Mouse (Mus musculus): ENCODE data around the gene Synpo2l. TPM values are rescaled to one million over a fixed set of nuclear protein-coding genes. Genes with fewer than 3 reads are reported as not detected.
A peak's percentile ranks its signal among the peaks of the same experiment; 100 is the strongest.

Synpo2l gene
- polyA plus RNA-seq, 1 experiment from 2014 or later, result 0.07 TPM

DNA sequence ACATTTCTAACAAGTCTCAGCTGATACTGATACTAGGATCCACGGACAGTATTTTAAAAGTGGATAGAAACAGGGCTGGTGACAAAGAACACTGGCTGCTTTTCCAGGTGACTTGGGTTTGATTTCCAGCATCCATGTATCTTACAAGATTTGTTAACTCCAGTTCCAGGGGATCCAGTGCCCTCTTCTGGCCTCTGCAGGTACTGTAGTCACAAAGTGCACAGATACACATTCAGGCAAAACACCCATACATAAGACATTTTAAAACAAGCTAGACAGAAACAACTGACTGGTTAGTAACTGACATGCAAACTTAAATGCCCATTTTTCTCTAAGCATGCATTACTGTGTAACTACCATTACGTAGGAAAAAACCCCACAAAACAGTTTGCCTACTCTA lies 4.8 kb upstream of the Synpo2l start:
- Histone ChIP-seq H3K4me1 (peaks cover 14% of the 10 kb centered on the region), H3K4me3 (peak overlapping the region; percentile 84; the same call in 1 of the 2 replicates), H3K27ac (replicated peaks) (no peak overlapping the region), H3K27me3 (ENCODE audit: low read depth, poor library complexity, severe bottlenecking) (peaks cover 13% of the 10 kb centered on the region; the same call in 1 of the 2 replicates), H3K36me3 (peaks cover 25% of the 10 kb centered on the region), H3K9me3 (replicated peaks) (no peaks in the 10 kb centered on the region)
- peak; percentile 26 for DNase-seq (ENCODE audit: low spot score)
- WGBS, result 92% methylated on average over 2 of the region's 2 CpGs

- 70% methylated on average over 1 of the region's 1 CpGs for WGBS
- H3K36me3 ChIP-seq, result no peaks in the 10 kb centered on the region
- H3K4me3 ChIP-seq, result no peak overlapping the region
- no peak for DNase-seq (ENCODE audit: low spot score)
- H3K9me3 ChIP-seq (replicated peaks), result no peaks in the 10 kb centered on the region
- peaks cover 43% of the 10 kb centered on the region for H3K27me3 ChIP-seq (ENCODE audit: low read depth, poor library complexity, severe bottlenecking)
- H3K27ac ChIP-seq (replicated peaks), result no peak overlapping the region
- H3K4me1 ChIP-seq, result peaks cover 8% of the 10 kb centered on the region
Measured at GRCm38 (mm10) chr14:20667469-20667868, 685 bp downstream of the Synpo2l start.

- WGBS, result 71% methylated on average over 3 of the region's 3 CpGs
- H3K4me3 ChIP-seq, result no peak overlapping the region
Measured at GRCm38 (mm10) chr14:20664436-20664835, 3.7 kb downstream of the Synpo2l start.

GRCm38 (mm10) chr14:20663601-20664000 lies 4.6 kb downstream of the Synpo2l start:
- H3K27ac ChIP-seq (replicated peaks), result no peak overlapping the region
- H3K4me3 ChIP-seq, result no peak overlapping the region
- no peak for DNase-seq (ENCODE audit: low spot score)
- peaks cover 28% of the 10 kb centered on the region for H3K4me1 ChIP-seq
- WGBS, result 78% methylated on average over 2 of the region's 2 CpGs
- H3K27me3 ChIP-seq (ENCODE audit: low read depth, poor library complexity, severe bottlenecking), result peaks cover 49% of the 10 kb centered on the region
- H3K36me3 ChIP-seq, result no peaks in the 10 kb centered on the region
- H3K9me3 ChIP-seq (replicated peaks), result no peaks in the 10 kb centered on the region

More at GRCm38 (mm10) chr14:20664436-20664835, 3.7 kb downstream of the Synpo2l start:
- Histone ChIP-seq H3K27me3 (ENCODE audit: low read depth, poor library complexity, severe bottlenecking) (peaks cover 56% of the 10 kb centered on the region), H3K36me3 (no peaks in the 10 kb centered on the region), H3K9me3 (replicated peaks) (no peaks in the 10 kb centered on the region), H3K4me1 (peaks cover 28% of the 10 kb centered on the region), H3K27ac (replicated peaks) (no peak overlapping the region)
- no peak for DNase-seq (ENCODE audit: low spot score)

- peaks cover 46% of the 10 kb centered on the region for H3K27me3 ChIP-seq (ENCODE audit: low read depth, poor library complexity, severe bottlenecking)
- no peaks in the 10 kb centered on the region for H3K9me3 ChIP-seq (replicated peaks)
Measured at GRCm38 (mm10) chr14:20662740-20663139, 5.4 kb downstream of the Synpo2l start.

DNA sequence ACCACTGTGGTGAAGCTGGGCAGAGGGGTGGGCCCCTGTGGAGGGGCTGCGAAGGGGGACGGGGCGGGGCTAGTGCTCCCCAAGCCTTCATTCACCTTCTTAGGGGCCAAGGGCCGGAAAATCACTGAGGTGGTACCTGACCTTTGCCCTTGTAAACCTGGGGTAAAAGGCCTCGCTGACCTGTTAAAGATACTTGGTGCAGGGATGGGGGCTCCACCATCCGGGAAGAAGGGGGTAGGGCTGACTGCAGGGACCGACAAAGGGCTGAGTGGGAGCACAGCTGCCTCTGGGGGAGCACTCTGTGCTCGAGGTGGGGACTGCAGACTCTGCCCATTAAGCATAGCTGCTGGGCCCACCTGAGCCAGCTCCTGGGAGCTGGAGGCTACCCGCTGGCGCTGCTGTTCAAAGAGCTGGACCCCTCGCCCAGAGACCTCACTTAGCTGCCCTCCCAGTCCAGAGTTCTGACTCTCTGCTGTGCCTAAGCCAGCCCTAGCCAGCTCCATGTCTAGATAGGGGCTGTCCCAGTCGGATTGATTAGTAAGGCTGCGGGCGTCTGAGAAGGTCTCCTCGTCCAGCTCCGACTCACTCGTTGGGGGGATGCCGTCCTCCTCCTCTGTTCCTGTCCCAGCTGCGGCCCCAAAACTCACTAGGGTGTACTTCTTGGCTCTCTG lies 6.4 kb downstream of the Synpo2l start:
- DNase-seq (ENCODE audit: low spot score), result peak; percentile 44
- peaks cover 28% of the 10 kb centered on the region for H3K4me1 ChIP-seq
- peaks cover 41% of the 10 kb centered on the region for H3K27me3 ChIP-seq (ENCODE audit: low read depth, poor library complexity, severe bottlenecking)
- H3K4me3 ChIP-seq, result peak overlapping the region; percentile 75
- H3K36me3 ChIP-seq, result no peaks in the 10 kb centered on the region
- no peaks in the 10 kb centered on the region for H3K9me3 ChIP-seq (replicated peaks)
- WGBS, result 10% methylated on average over 19 of the region's 19 CpGs
- peak overlapping the region; percentile 87 for H3K27ac ChIP-seq (replicated peaks)

More at GRCm38 (mm10) chr14:20662740-20663139, 5.4 kb downstream of the Synpo2l start:
- no peak for DNase-seq (ENCODE audit: low spot score)
- no peak overlapping the region for H3K4me3 ChIP-seq
- H3K4me1 ChIP-seq, result peaks cover 28% of the 10 kb centered on the region
- H3K27ac ChIP-seq (replicated peaks), result no peak overlapping the region
- no peaks in the 10 kb centered on the region for H3K36me3 ChIP-seq
- 86% methylated on average over 3 of the region's 3 CpGs for WGBS

GRCm38 (mm10) chr14:20660827-20661660 lies 7.1 kb downstream of the Synpo2l start:
- WGBS, result under 1% methylated on average over 52 of the region's 52 CpGs

DNA sequence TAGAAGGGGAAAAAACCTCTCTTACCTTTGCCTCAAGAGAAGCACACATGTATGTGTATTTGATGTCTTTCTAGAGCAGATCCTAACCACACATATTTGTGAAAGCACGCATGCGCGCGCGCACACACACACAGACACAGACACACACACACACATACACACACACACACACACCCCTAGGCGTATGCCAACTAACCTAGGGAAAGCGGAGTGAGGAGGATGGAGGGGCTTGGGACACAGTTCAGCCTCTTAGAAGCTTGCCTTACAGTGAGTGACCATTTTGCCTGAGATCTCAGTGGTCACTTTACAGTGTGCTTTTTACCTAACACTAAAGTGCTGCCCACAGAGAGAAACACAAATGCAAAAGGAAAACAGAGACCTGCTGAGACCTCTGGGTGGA lies 8.5 kb downstream of the Synpo2l start:
- DNase-seq (ENCODE audit: low spot score), result no peak
- Histone ChIP-seq H3K27me3 (ENCODE audit: low read depth, poor library complexity, severe bottlenecking) (peaks cover 35% of the 10 kb centered on the region), H3K27ac (replicated peaks) (no peak overlapping the region), H3K36me3 (no peaks in the 10 kb centered on the region), H3K4me1 (peaks cover 28% of the 10 kb centered on the region), H3K4me3 (no peak overlapping the region), H3K9me3 (replicated peaks) (no peaks in the 10 kb centered on the region)
- 94% methylated on average over 7 of the region's 7 CpGs for WGBS

More at GRCm38 (mm10) chr14:20660827-20661660, 7.1 kb downstream of the Synpo2l start:
- Histone ChIP-seq H3K9me3 (replicated peaks) (no peaks in the 10 kb centered on the region), H3K36me3 (no peaks in the 10 kb centered on the region), H3K4me3 (peak overlapping the region; percentile 75), H3K27ac (replicated peaks) (peak overlapping the region; percentile 87), H3K27me3 (ENCODE audit: low read depth, poor library complexity, severe bottlenecking) (peaks cover 41% of the 10 kb centered on the region), H3K4me1 (peaks cover 28% of the 10 kb centered on the region)
- peak; percentile 93 for DNase-seq (ENCODE audit: low spot score)

DNA sequence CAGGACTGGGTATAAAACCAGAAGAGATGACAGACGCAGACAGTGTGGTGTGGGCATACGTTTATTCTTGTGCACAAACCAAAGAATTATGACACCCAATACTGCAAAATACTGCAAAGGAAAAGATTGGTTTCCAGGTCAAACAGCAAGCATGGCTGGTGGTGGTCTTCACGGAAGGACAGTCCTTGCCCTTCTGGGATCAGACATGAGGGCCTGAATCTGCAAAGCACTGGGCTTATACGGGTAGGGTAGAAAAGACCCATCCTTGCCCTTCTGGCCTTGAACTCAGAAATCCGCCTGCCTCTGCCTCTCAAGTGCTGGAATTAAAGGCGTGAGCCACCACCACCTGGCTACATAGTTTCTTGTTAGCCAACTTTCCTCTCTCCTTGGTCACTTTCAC lies 9.3 kb downstream of the Synpo2l start:
- Histone ChIP-seq H3K4me1 (peaks cover 22% of the 10 kb centered on the region), H3K9me3 (replicated peaks) (no peaks in the 10 kb centered on the region), H3K4me3 (no peak overlapping the region), H3K36me3 (no peaks in the 10 kb centered on the region), H3K27ac (replicated peaks) (no peak overlapping the region), H3K27me3 (ENCODE audit: low read depth, poor library complexity, severe bottlenecking) (peaks cover 32% of the 10 kb centered on the region)
- no peak for DNase-seq (ENCODE audit: low spot score)
- 81% methylated on average over 6 of the region's 6 CpGs for WGBS

DNA sequence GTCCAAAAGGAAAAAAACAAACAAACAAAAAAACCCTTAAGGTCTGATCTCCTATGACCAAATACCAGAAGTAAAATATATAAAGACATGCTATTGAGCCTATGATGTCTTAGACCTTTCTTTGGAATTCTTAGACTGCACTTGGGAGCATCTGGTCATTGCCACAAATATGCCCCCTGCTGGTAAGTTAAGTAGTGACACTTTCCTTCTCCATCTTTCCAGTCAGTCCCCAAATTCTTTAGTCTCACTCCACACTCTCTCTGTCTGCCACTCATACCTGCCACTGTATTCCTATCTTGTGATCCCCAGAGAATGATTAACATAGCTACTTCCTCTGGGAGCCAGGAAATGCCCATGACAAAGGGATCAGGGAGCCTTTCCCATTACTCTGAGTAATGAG lies 9.8 kb downstream of the Synpo2l start:
- no peak for DNase-seq (ENCODE audit: low spot score)
- Histone ChIP-seq H3K4me3 (no peak overlapping the region), H3K27ac (replicated peaks) (no peak overlapping the region), H3K4me1 (peaks cover 22% of the 10 kb centered on the region), H3K36me3 (no peaks in the 10 kb centered on the region), H3K9me3 (replicated peaks) (no peaks in the 10 kb centered on the region), H3K27me3 (ENCODE audit: low read depth, poor library complexity, severe bottlenecking) (peaks cover 26% of the 10 kb centered on the region)

DNA sequence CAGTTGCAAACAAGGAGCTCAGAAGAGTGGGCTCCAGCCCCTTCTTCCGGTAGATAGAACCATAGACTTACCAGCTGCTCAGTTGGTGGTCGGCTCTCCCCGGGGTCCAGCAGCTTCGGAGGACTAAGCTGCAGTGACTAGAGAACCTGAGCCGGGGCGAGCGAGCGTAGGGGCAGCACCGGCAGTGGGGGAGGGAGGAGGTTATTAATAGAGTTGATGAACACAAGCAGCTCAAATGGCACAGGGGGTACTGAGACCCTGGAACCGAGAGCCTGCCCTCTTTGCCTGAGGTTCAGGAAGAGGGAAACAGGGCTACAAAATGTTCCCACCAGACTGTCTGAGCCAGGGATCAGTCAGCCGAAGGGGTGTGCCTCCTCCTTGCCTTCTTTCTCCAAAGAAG lies 11.8 kb downstream of the Synpo2l start, which contains the start of gene Myoz1:
Gene Myoz1, minus strand, starts transcription at position 180 of the 400 bp plus-strand sequence.
- peaks cover 9% of the 10 kb centered on the region for H3K4me1 ChIP-seq
- H3K27ac ChIP-seq (replicated peaks), result no peak within 1 kb of the TSS
- H3K9me3 ChIP-seq (replicated peaks), result no peaks in the 10 kb centered on the region
- WGBS, result 32% methylated on average over 11 of the region's 11 CpGs
- H3K27me3 ChIP-seq (ENCODE audit: low read depth, poor library complexity, severe bottlenecking), result peaks cover 7% of the 10 kb centered on the region
- DNase-seq (ENCODE audit: low spot score), result no peak
- H3K36me3 ChIP-seq, result no peaks in the 10 kb centered on the region
- H3K4me3 ChIP-seq, result no peak within 1 kb of the TSS

GRCm38 (mm10) chr14:20655731-20656130 lies 12.4 kb downstream of the Synpo2l start:
- no peaks in the 10 kb centered on the region for H3K9me3 ChIP-seq (replicated peaks)
- no peak overlapping the region for H3K27ac ChIP-seq (replicated peaks)
- WGBS, result 78% methylated on average over 9 of the region's 9 CpGs

More at GRCm38 (mm10) chr14:20655731-20656130, 12.4 kb downstream of the Synpo2l start:
- Histone ChIP-seq H3K4me1 (peaks cover 5% of the 10 kb centered on the region), H3K36me3 (no peaks in the 10 kb centered on the region), H3K4me3 (no peak overlapping the region), H3K27me3 (ENCODE audit: low read depth, poor library complexity, severe bottlenecking) (peaks cover 7% of the 10 kb centered on the region)
- no peak for DNase-seq (ENCODE audit: low spot score)
